Mouse (Mus musculus): ENCODE measurements around the gene Ddx4. TPM values are rescaled to one million over a fixed set of nuclear protein-coding genes. Genes with fewer than 3 reads are reported as not detected.

Ddx4 gene
- polyA plus RNA-seq, 1 experiment = not detected

GRCm38 (mm10) chr13:112560554-112561138 is 91.6 kb downstream of the Ddx4 start:
- Histone ChIP-seq H3K79me2 (ENCODE audit: control insufficient read depth, insufficient read depth) (no peaks in the 10 kb centered on the region), H3K27me3 (ENCODE audit: control insufficient read depth, insufficient read depth, insufficient read length) (no peaks in the 10 kb centered on the region), H3K36me3 (ENCODE audit: control insufficient read depth, insufficient read depth) (no peaks in the 10 kb centered on the region), H3K4me2 (ENCODE audit: low read depth) (no peak overlapping the region), H3ac (ENCODE audit: control insufficient read depth, insufficient read length) (no peak overlapping the region), H3K4me3 (no peak overlapping the region)
- TF ChIP-seq E2F4 (IDR thresholded peaks at IDR 0.05; ENCODE audit: insufficient read depth) = no peak
- TF ChIP-seq USF1 (IDR thresholded peaks at IDR 0.05; ENCODE audit: low read depth) = no peak
- TF ChIP-seq TCF3 (IDR thresholded peaks at IDR 0.05; ENCODE audit: insufficient read length, low read depth) = no peak
- no peak for TF ChIP-seq REST (IDR thresholded peaks at IDR 0.05; ENCODE audit: insufficient read depth, insufficient read length)
- TF ChIP-seq TCF12 (IDR thresholded peaks at IDR 0.05; ENCODE audit: insufficient read depth, poor library complexity, severe bottlenecking) = no peak
- TF ChIP-seq MYOG (IDR thresholded peaks at IDR 0.05; ENCODE audit: control insufficient read depth in 1 of 3, insufficient read depth in 1 of 3, insufficient read length in 2 of 3, low read depth in 2 of 3) = no peak
- no peak for TF ChIP-seq MAX (IDR thresholded peaks at IDR 0.05; ENCODE audit: low read depth)

- no peaks in the 10 kb centered on the region for H3K27me3 ChIP-seq (ENCODE audit: control insufficient read depth, insufficient read depth, insufficient read length)
- H3K79me2 ChIP-seq (ENCODE audit: control insufficient read depth, insufficient read depth) = no peaks in the 10 kb centered on the region
- no peaks in the 10 kb centered on the region for H3K36me3 ChIP-seq (ENCODE audit: control insufficient read depth, insufficient read depth)
- no peak overlapping the region for H3K4me2 ChIP-seq (ENCODE audit: low read depth)
- TF ChIP-seq USF1 (IDR thresholded peaks at IDR 0.05; ENCODE audit: low read depth) (no peak), CEBPB (IDR thresholded peaks at IDR 0.05; ENCODE audit: insufficient read depth, poor library complexity, severe bottlenecking) (no peak), MYOD1 (IDR thresholded peaks at IDR 0.05; ENCODE audit: control insufficient read depth in 1 of 3, insufficient read length in 2 of 3, low read depth in 2 of 3) (no peak), POLR2A (IDR thresholded peaks at IDR 0.05; ENCODE audit: insufficient read length, low read depth) (no peak), TCF12 (IDR thresholded peaks at IDR 0.05; ENCODE audit: insufficient read depth, poor library complexity, severe bottlenecking) (no peak), POLR2AphosphoS2 (IDR thresholded peaks at IDR 0.05; ENCODE audit: insufficient read length, low read depth) (no peak), SRF (IDR thresholded peaks at IDR 0.05; ENCODE audit: control insufficient read depth, insufficient read length, low read depth) (no peak), MYOG (IDR thresholded peaks at IDR 0.05; ENCODE audit: control insufficient read depth in 1 of 3, insufficient read depth in 1 of 3, insufficient read length in 2 of 3, low read depth in 2 of 3) (no peak), E2F4 (IDR thresholded peaks at IDR 0.05; ENCODE audit: insufficient read depth) (no peak), MAX (IDR thresholded peaks at IDR 0.05; ENCODE audit: low read depth) (no peak), REST (IDR thresholded peaks at IDR 0.05; ENCODE audit: insufficient read depth, insufficient read length) (no peak), TCF3 (IDR thresholded peaks at IDR 0.05; ENCODE audit: insufficient read length, low read depth) (no peak)
- H3ac ChIP-seq (ENCODE audit: control insufficient read depth, insufficient read length) = no peak overlapping the region
- H3K4me3 ChIP-seq = no peak overlapping the region
Observed at GRCm38 (mm10) chr13:112556501-112556900, 95.8 kb downstream of the Ddx4 start.

GRCm38 (mm10) chr13:112553304-112553703 is 99.0 kb downstream of the Ddx4 start:
- no peak overlapping the region for H3ac ChIP-seq (ENCODE audit: control insufficient read depth, insufficient read length)
- H3K4me2 ChIP-seq (ENCODE audit: low read depth) = no peak overlapping the region
- no peaks in the 10 kb centered on the region for H3K36me3 ChIP-seq (ENCODE audit: control insufficient read depth, insufficient read depth)
- H3K27me3 ChIP-seq (ENCODE audit: control insufficient read depth, insufficient read depth, insufficient read length) = no peaks in the 10 kb centered on the region
- no peaks in the 10 kb centered on the region for H3K79me2 ChIP-seq (ENCODE audit: control insufficient read depth, insufficient read depth)
- H3K4me3 ChIP-seq = no peak overlapping the region
- TF ChIP-seq MYOG (IDR thresholded peaks at IDR 0.05; ENCODE audit: control insufficient read depth in 1 of 3, insufficient read depth in 1 of 3, insufficient read length in 2 of 3, low read depth in 2 of 3) (no peak), MAX (IDR thresholded peaks at IDR 0.05; ENCODE audit: low read depth) (no peak), POLR2AphosphoS2 (IDR thresholded peaks at IDR 0.05; ENCODE audit: insufficient read length, low read depth) (no peak), REST (IDR thresholded peaks at IDR 0.05; ENCODE audit: insufficient read depth, insufficient read length) (no peak), TCF12 (IDR thresholded peaks at IDR 0.05; ENCODE audit: insufficient read depth, poor library complexity, severe bottlenecking) (no peak), USF1 (IDR thresholded peaks at IDR 0.05; ENCODE audit: low read depth) (no peak), MYOD1 (IDR thresholded peaks at IDR 0.05; ENCODE audit: control insufficient read depth in 1 of 3, insufficient read length in 2 of 3, low read depth in 2 of 3) (no peak), POLR2A (IDR thresholded peaks at IDR 0.05; ENCODE audit: insufficient read length, low read depth) (no peak), E2F4 (IDR thresholded peaks at IDR 0.05; ENCODE audit: insufficient read depth) (no peak), SRF (IDR thresholded peaks at IDR 0.05; ENCODE audit: control insufficient read depth, insufficient read length, low read depth) (no peak)

- Histone ChIP-seq H3ac (ENCODE audit: control insufficient read depth, insufficient read length) (no peak overlapping the region), H3K27me3 (ENCODE audit: control insufficient read depth, insufficient read depth, insufficient read length) (peaks cover 4% of the 10 kb centered on the region), H3K4me3 (no peak overlapping the region), H3K79me2 (ENCODE audit: control insufficient read depth, insufficient read depth) (no peaks in the 10 kb centered on the region), H3K4me2 (ENCODE audit: low read depth) (no peak overlapping the region), H3K36me3 (ENCODE audit: control insufficient read depth, insufficient read depth) (no peaks in the 10 kb centered on the region)
- TF ChIP-seq CEBPB (IDR thresholded peaks at IDR 0.05; ENCODE audit: insufficient read depth, poor library complexity, severe bottlenecking) (no peak), TCF3 (IDR thresholded peaks at IDR 0.05; ENCODE audit: insufficient read length, low read depth) (no peak)
Observed at GRCm38 (mm10) chr13:112551641-112552548, 100.4 kb downstream of the Ddx4 start.

Other genes starting within 250 kb of the Ddx4 start
- gene Il6st, start 188.4 kb downstream of the Ddx4 start, polyA plus RNA-seq (2012; fragmentation: generic; extraction: Trizol) = 50.6 TPM
- not detected for gene Il31ra, start 58.1 kb downstream of the Ddx4 start, polyA plus RNA-seq (2012; fragmentation: generic; extraction: Trizol)
- gene Slc38a9, start 8.3 kb upstream of the Ddx4 start, polyA plus RNA-seq (2012; fragmentation: generic; extraction: Trizol) = 3.7 TPM
- 133 TPM for gene Plpp1, start 148.3 kb upstream of the Ddx4 start, polyA plus RNA-seq (2012; fragmentation: generic; extraction: Trizol)

Measured in myocyte (in vitro differentiated cells).